Mouse (Mus musculus): ENCODE measurements around the gene Slc37a1. TPM values are rescaled to one million over a fixed set of nuclear protein-coding genes. Genes with fewer than 3 reads are reported as not detected.

Slc37a1 gene
- polyA plus RNA-seq, 1 experiment from 2014 or later = 1.8 TPM

DNA sequence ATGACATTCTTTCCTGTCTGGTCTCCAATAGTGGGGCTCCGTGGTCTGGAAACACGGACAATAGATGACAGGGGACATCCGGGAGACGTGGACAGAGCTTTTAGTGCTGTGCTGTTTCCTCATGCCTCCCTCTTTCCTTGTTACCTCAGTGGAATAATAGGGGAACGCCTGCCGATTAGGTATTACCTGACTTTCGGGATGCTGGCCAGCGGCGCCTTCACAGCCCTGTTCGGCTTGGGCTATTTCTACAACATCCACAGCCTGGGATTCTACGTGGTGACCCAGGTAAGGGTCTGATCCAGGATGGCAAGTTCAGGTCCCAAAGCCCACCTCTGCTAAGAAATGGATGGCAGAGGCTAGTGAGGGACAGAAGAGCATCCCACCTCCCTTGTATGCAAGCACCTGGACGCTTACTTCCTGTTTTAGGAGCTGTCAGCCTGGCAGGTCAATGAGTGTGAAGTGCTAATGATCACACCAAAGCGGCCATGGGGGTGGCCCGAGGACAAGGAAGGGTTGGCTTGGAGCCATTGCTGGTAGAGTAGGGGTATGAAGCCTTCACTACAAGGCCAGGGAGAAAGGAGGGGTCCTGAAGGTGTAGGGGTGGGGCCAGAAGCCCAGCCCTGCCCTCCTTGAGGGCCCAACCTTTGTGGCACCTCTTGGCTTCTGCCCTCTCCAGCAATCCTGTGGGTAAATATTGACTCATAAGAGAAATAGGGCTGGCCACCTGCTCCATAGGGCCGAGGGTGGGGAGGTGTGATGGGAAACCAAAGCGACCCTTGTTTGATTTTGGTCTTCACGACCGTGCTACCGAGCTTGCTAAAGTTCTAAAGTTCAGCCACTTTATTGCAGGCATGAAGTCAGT lies 32.5 kb downstream of the Slc37a1 start:
- H3K27ac ChIP-seq (replicated peaks; ENCODE audit: low read depth, low read length) = no peak overlapping the region
- H3K9ac ChIP-seq (replicated peaks; ENCODE audit: low read length) = no peak overlapping the region
- ATAC-seq (replicated peaks; ENCODE audit: insufficient number of reproducible peaks, low FRiP score, low TSS enrichment, low read depth) (no peak), DNase-seq (ENCODE audit: low spot score) (no peak)
- H3K4me2 ChIP-seq (ENCODE audit: low read depth, low read length) = no peak overlapping the region
- H3K9me3 ChIP-seq (replicated peaks; ENCODE audit: control insufficient read depth, low read length) = no peaks in the 10 kb centered on the region
- H3K4me3 ChIP-seq (ENCODE audit: low read depth, low read length) = no peak overlapping the region
- H3K36me3 ChIP-seq (replicated peaks; ENCODE audit: control insufficient read depth, insufficient read depth, low read depth, low read length) = no peaks in the 10 kb centered on the region
- no peaks in the 10 kb centered on the region for H3K4me1 ChIP-seq (ENCODE audit: control insufficient read depth, insufficient read depth, low read length)
- H3K27me3 ChIP-seq (ENCODE audit: control insufficient read depth, insufficient read depth, low read length) = no peaks in the 10 kb centered on the region
- WGBS = 89% methylated on average over 19 of the region's 19 CpGs

DNA sequence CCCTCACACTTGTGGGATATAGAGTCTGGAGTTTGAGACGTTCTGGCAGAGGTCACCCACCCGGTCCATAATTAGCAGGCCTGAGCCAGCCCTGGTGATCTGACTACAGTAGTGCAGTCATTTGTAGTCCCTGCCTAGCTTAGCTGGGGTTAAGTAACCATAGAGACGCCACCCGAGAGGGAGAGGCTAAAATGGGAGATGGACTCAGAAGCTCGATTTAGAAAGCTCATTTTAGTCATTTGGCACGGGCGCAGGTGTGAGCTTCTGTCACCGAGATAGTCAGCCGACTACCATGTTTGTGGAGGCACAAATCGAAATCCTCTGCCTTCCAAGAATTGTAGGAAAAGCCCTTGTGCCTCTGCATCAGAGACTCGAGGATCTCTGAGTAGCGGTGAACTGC lies 34.8 kb downstream of the Slc37a1 start:
- no peaks in the 10 kb centered on the region for H3K4me1 ChIP-seq (ENCODE audit: control insufficient read depth, insufficient read depth, low read length)
- no peak overlapping the region for H3K9ac ChIP-seq (replicated peaks; ENCODE audit: low read length)
- no peak for ATAC-seq (replicated peaks; ENCODE audit: insufficient number of reproducible peaks, low FRiP score, low TSS enrichment, low read depth)
- H3K36me3 ChIP-seq (replicated peaks; ENCODE audit: control insufficient read depth, insufficient read depth, low read depth, low read length) = no peaks in the 10 kb centered on the region
- no peak overlapping the region for H3K27ac ChIP-seq (replicated peaks; ENCODE audit: low read depth, low read length)
- no peaks in the 10 kb centered on the region for H3K9me3 ChIP-seq (replicated peaks; ENCODE audit: control insufficient read depth, low read length)
- no peak overlapping the region for H3K4me2 ChIP-seq (ENCODE audit: low read depth, low read length)
- DNase-seq (ENCODE audit: low spot score) = no peak
- H3K27me3 ChIP-seq (ENCODE audit: control insufficient read depth, insufficient read depth, low read length) = no peaks in the 10 kb centered on the region
- H3K4me3 ChIP-seq (ENCODE audit: low read depth, low read length) = no peak overlapping the region
- WGBS = 75% methylated on average over 12 of the region's 12 CpGs

DNA sequence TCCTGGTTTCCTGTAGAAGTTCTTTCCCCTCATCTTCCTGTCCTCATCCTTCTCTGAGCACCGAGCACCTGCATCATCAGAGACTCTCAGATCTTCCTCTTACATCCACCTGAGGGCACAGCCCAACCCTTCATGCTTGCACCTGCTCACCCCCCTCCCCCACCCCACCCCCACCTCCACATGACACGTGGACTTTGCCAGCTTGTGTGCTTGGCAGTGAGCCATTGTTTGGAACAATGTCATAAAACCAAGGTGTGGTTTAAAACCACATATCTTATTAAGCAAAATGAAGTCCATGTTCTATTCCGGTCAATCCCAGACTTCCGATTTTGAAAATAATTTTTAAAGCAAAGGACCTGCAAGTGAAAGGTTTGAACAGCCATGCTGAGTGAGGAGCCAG lies 35.9 kb downstream of the Slc37a1 start:
- H3K9ac ChIP-seq (replicated peaks; ENCODE audit: low read length) = no peak overlapping the region
- H3K4me2 ChIP-seq (ENCODE audit: low read depth, low read length) = no peak overlapping the region
- DNase-seq (ENCODE audit: low spot score) = no peak
- H3K27me3 ChIP-seq (ENCODE audit: control insufficient read depth, insufficient read depth, low read length) = no peaks in the 10 kb centered on the region
- no peaks in the 10 kb centered on the region for H3K36me3 ChIP-seq (replicated peaks; ENCODE audit: control insufficient read depth, insufficient read depth, low read depth, low read length)
- no peak for ATAC-seq (replicated peaks; ENCODE audit: insufficient number of reproducible peaks, low FRiP score, low TSS enrichment, low read depth)
- H3K4me1 ChIP-seq (ENCODE audit: control insufficient read depth, insufficient read depth, low read length) = no peaks in the 10 kb centered on the region
- 92% methylated on average over 4 of the region's 4 CpGs for WGBS
- H3K27ac ChIP-seq (replicated peaks; ENCODE audit: low read depth, low read length) = no peak overlapping the region
- no peaks in the 10 kb centered on the region for H3K9me3 ChIP-seq (replicated peaks; ENCODE audit: control insufficient read depth, low read length)
- no peak overlapping the region for H3K4me3 ChIP-seq (ENCODE audit: low read depth, low read length)

DNA sequence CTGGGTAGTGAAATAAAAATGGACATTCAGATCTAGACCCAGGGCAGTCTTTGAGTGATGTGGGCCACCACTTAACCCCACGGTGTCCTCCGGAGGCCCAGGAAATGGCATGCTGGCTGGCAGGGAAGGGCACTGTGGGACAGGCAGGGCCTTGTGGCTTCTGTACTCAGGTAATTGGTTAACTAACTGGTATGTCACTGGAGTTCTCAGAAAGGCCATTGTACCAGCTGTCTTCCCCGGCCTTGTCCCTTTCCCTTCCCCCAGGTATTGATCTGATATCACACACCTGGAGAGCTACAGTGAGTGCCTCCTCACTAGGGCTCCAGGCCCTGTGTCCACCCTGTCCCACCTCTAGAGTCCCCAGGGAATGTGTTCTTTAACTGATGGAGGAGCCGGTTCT lies 36.8 kb downstream of the Slc37a1 start:
- Histone ChIP-seq H3K4me2 (ENCODE audit: low read depth, low read length) (no peak overlapping the region), H3K4me3 (ENCODE audit: low read depth, low read length) (no peak overlapping the region), H3K27me3 (ENCODE audit: control insufficient read depth, insufficient read depth, low read length) (no peaks in the 10 kb centered on the region), H3K4me1 (ENCODE audit: control insufficient read depth, insufficient read depth, low read length) (no peaks in the 10 kb centered on the region), H3K27ac (replicated peaks; ENCODE audit: low read depth, low read length) (no peak overlapping the region), H3K9ac (replicated peaks; ENCODE audit: low read length) (no peak overlapping the region), H3K9me3 (replicated peaks; ENCODE audit: control insufficient read depth, low read length) (no peaks in the 10 kb centered on the region), H3K36me3 (replicated peaks; ENCODE audit: control insufficient read depth, insufficient read depth, low read depth, low read length) (no peaks in the 10 kb centered on the region)
- no peak for DNase-seq (ENCODE audit: low spot score)
- WGBS = 87% methylated on average over 4 of the region's 4 CpGs
- no peak for ATAC-seq (replicated peaks; ENCODE audit: insufficient number of reproducible peaks, low FRiP score, low TSS enrichment, low read depth)

DNA sequence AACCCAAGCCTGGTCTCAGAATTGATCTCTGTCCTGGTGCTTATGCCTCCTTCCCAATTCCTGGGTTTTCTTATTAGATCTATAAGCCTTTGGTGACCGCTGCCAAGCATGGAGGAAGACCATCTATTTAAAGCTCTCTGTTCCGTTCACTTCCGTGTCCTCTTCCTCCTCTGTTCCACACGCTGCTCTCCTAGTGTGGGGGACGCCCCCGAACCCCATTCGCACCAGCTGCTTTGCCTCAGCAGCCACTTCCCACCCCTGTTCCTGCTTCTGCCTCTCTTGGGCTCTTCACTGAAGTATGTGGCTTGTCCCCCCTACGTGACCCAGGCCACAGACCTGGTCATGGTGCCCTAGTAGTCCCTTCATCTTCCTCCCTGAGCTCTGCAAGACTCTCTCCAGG lies 37.6 kb downstream of the Slc37a1 start:
- no peak for DNase-seq (ENCODE audit: low spot score)
- Histone ChIP-seq H3K9me3 (replicated peaks; ENCODE audit: control insufficient read depth, low read length) (no peaks in the 10 kb centered on the region), H3K9ac (replicated peaks; ENCODE audit: low read length) (no peak overlapping the region), H3K27me3 (ENCODE audit: control insufficient read depth, insufficient read depth, low read length) (no peaks in the 10 kb centered on the region), H3K4me1 (ENCODE audit: control insufficient read depth, insufficient read depth, low read length) (no peaks in the 10 kb centered on the region), H3K4me3 (ENCODE audit: low read depth, low read length) (no peak overlapping the region), H3K4me2 (ENCODE audit: low read depth, low read length) (no peak overlapping the region), H3K27ac (replicated peaks; ENCODE audit: low read depth, low read length) (no peak overlapping the region), H3K36me3 (replicated peaks; ENCODE audit: control insufficient read depth, insufficient read depth, low read depth, low read length) (no peaks in the 10 kb centered on the region)
- 97% methylated on average over 8 of the region's 8 CpGs for WGBS
- no peak for ATAC-seq (replicated peaks; ENCODE audit: insufficient number of reproducible peaks, low FRiP score, low TSS enrichment, low read depth)

DNA sequence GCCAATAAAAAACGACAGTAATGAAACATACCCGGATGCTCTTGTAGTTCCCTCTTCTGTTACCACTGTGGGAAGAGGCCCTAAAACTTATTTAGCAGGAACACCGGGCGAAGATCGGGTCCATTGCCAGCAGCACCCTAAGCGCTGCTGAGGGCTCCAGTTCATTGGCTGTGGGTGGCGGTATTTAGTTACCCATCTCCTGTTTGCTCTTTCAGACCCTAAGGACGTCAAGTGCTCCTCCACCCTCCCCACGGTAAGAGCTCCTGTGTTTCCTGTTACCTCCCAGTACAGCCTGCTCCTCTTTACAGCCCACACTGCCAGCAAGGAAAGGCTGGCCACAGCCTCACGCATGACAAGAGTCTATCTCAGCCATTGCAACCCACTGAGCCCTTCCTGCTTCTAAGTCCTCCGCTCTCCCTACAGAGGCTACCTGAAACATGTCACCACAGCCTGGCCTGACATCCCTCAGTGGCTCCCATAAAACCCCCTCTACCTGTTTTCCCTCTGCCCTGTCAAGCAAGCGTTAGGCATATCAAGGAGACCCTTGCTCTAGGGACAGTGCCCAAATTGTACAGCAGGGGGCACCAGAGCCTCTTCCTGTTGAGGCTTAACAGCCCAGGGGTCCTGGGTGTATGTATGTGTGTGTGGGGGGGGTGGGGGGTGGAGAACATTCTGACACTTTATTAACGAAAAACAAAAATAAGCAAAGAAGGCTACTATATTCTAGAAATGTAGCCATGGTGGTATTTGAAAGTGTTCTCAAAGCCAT lies 39.0 kb downstream of the Slc37a1 start:
- DNase-seq (ENCODE audit: low spot score) (peak; percentile 74), ATAC-seq (replicated peaks; ENCODE audit: insufficient number of reproducible peaks, low FRiP score, low TSS enrichment, low read depth) (no peak)
- H3K4me3 ChIP-seq (ENCODE audit: low read depth, low read length) = no peak overlapping the region
- no peak overlapping the region for H3K9ac ChIP-seq (replicated peaks; ENCODE audit: low read length)
- no peak overlapping the region for H3K27ac ChIP-seq (replicated peaks; ENCODE audit: low read depth, low read length)
- H3K27me3 ChIP-seq (ENCODE audit: control insufficient read depth, insufficient read depth, low read length) = no peaks in the 10 kb centered on the region
- no peaks in the 10 kb centered on the region for H3K4me1 ChIP-seq (ENCODE audit: control insufficient read depth, insufficient read depth, low read length)
- H3K4me2 ChIP-seq (ENCODE audit: low read depth, low read length) = no peak overlapping the region
- 71% methylated on average over 13 of the region's 13 CpGs for WGBS
- H3K36me3 ChIP-seq (replicated peaks; ENCODE audit: control insufficient read depth, insufficient read depth, low read depth, low read length) = no peaks in the 10 kb centered on the region
- no peaks in the 10 kb centered on the region for H3K9me3 ChIP-seq (replicated peaks; ENCODE audit: control insufficient read depth, low read length)

DNA sequence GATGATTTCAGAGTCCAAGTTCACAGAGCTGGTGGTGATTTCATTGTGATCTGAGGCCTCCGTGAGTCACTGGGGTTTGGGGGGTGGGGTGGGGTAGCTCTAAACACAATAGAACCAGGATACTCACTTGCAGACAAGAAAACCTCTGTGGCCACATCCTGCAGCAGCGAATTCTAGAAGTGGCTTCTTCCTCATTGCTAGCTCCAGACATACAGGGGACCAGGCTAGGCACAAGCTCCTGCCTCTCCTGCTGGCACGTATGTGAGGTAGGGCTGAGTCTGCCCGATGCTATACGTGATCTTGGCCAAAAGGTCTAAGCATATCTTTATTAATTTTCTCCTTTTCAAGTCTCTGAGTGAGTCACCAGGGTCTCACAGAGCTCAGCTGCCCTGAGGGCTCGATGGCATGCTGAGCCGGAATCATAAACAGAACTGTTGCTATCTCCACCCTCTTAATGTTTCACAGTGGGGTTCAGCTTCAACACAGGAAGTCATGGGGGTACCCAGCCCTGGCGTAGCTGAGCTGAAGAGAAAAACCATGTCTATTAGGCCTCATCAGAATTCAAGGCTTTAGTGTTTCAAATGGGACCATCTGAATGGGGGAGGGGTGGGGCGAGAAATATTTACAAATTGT lies 39.7 kb downstream of the Slc37a1 start:
- Histone ChIP-seq H3K4me1 (ENCODE audit: control insufficient read depth, insufficient read depth, low read length) (no peaks in the 10 kb centered on the region), H3K4me2 (ENCODE audit: low read depth, low read length) (no peak overlapping the region), H3K27ac (replicated peaks; ENCODE audit: low read depth, low read length) (no peak overlapping the region), H3K27me3 (ENCODE audit: control insufficient read depth, insufficient read depth, low read length) (no peaks in the 10 kb centered on the region), H3K9ac (replicated peaks; ENCODE audit: low read length) (no peak overlapping the region), H3K4me3 (ENCODE audit: low read depth, low read length) (no peak overlapping the region), H3K9me3 (replicated peaks; ENCODE audit: control insufficient read depth, low read length) (no peaks in the 10 kb centered on the region), H3K36me3 (replicated peaks; ENCODE audit: control insufficient read depth, insufficient read depth, low read depth, low read length) (no peaks in the 10 kb centered on the region)
- WGBS = 36% methylated on average over 9 of the region's 9 CpGs
- ATAC-seq (replicated peaks; ENCODE audit: insufficient number of reproducible peaks, low FRiP score, low TSS enrichment, low read depth) (no peak), DNase-seq (ENCODE audit: low spot score) (no peak)

DNA sequence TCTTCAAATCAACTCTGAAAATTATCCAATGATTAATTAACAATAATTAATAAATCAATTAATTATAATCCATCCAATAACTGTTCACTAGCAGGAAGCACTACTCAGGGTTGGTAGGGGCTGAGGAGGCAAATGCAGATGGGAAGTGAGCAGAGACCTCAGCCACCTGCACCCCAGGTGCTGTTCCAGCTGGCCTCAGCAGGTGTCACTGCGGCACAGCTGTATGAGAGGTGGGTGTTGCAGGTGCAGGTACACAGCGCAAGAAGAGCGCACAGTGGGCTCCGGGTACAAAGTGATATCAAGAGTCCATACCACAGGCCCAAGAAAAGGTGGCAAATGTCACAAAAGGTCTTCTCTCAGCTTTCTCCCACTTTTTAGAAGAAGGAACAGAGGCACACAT lies 41.9 kb downstream of the Slc37a1 start:
- H3K36me3 ChIP-seq (replicated peaks; ENCODE audit: control insufficient read depth, insufficient read depth, low read depth, low read length) = no peaks in the 10 kb centered on the region
- no peak overlapping the region for H3K9ac ChIP-seq (replicated peaks; ENCODE audit: low read length)
- no peak for DNase-seq (ENCODE audit: low spot score)
- H3K9me3 ChIP-seq (replicated peaks; ENCODE audit: control insufficient read depth, low read length) = no peaks in the 10 kb centered on the region
- H3K27ac ChIP-seq (replicated peaks; ENCODE audit: low read depth, low read length) = no peak overlapping the region
- H3K4me3 ChIP-seq (ENCODE audit: low read depth, low read length) = no peak overlapping the region
- no peak overlapping the region for H3K4me2 ChIP-seq (ENCODE audit: low read depth, low read length)
- no peaks in the 10 kb centered on the region for H3K4me1 ChIP-seq (ENCODE audit: control insufficient read depth, insufficient read depth, low read length)
- H3K27me3 ChIP-seq (ENCODE audit: control insufficient read depth, insufficient read depth, low read length) = no peaks in the 10 kb centered on the region
- ATAC-seq (replicated peaks; ENCODE audit: insufficient number of reproducible peaks, low FRiP score, low TSS enrichment, low read depth) = no peak
- 73% methylated on average over 4 of the region's 4 CpGs for WGBS
